8 mouse cellular contexts compared by ENCODE assay signal in genomic region chr4:43406162-43406971, GRCm38 (mm10). TPM values are rescaled to one million over a fixed set of nuclear protein-coding genes. Genes with fewer than 3 reads are reported as not detected.
DNase-seq lines count a peak whose midpoint lies in the region; ATAC-seq and TF ChIP-seq lines count a peak whose summit lies in the region.

No protein-coding gene starts in this region.

- no peak for TF ChIP-seq EP300 in MEL (IDR thresholded peaks at IDR 0.05; ENCODE audit: low read depth in 1 of 2, low read length in 2 of 2)
- TF ChIP-seq EP300 in lung, postnatal 0 days (IDR thresholded peaks at IDR 0.05), result peak; percentile 89

- no peak for TF ChIP-seq POLR2A in MEL (IDR thresholded peaks at IDR 0.05; ENCODE audit: control insufficient read depth in 1 of 2, insufficient read depth in 1 of 2, low read depth in 1 of 2, low read length in 2 of 2, poor library complexity in 1 of 2)

- no peaks in the 10 kb centered on the region for H3K4me1 ChIP-seq in MEL (ENCODE audit: control insufficient read depth in 1 of 2, insufficient read depth in 2 of 2, low read length in 2 of 2)
- H3K4me1 ChIP-seq in hindbrain, embryonic 11.5 days (replicated peaks; ENCODE audit: control insufficient read depth, insufficient read depth, low read length), result peaks cover 4% of the 10 kb centered on the region; the same call in 1 of the 2 replicates
- H3K4me1 ChIP-seq in lung, postnatal 0 days (ENCODE audit: insufficient read depth, low read depth, low read length), result peaks cover 30% of the 10 kb centered on the region

- TF ChIP-seq CTCF in MEL (IDR thresholded peaks at IDR 0.05 in 2 of 3, conservative IDR thresholded peaks at IDR 0.05 in 1 of 3; ENCODE audit: control insufficient read depth in 1 of 3, insufficient read depth in 1 of 3, low read depth in 2 of 3, low read length in 3 of 3, poor library complexity in 1 of 3, severe bottlenecking in 1 of 3), result peak in 2 of 3 experiments; percentile 4 to 5; a peak in 2 of 6 replicates
- TF ChIP-seq CTCF in lung, postnatal 0 days (IDR thresholded peaks at IDR 0.05), result peak; percentile 84

- peak; percentile 95 for ATAC-seq in hindbrain, embryonic 11.5 days (ENCODE audit: low FRiP score)
- ATAC-seq in lung, postnatal 0 days, result peak; percentile 95

- H3K4me2 ChIP-seq in hindbrain, embryonic 11.5 days (replicated peaks; ENCODE audit: low read depth, low read length), result peak overlapping the region; percentile 58
- H3K4me2 ChIP-seq in lung, postnatal 0 days (replicated peaks; ENCODE audit: low read depth, low read length), result peak overlapping the region; percentile 62

- no peaks in the 10 kb centered on the region for H3K27me3 ChIP-seq in MEL (ENCODE audit: control insufficient read depth in 1 of 2, insufficient read depth in 2 of 2, low read length in 2 of 2)
- no peaks in the 10 kb centered on the region for H3K27me3 ChIP-seq in hindbrain, embryonic 11.5 days (ENCODE audit: control insufficient read depth, insufficient read depth, low read length)
- H3K27me3 ChIP-seq in lung, postnatal 0 days (replicated peaks; ENCODE audit: insufficient read depth, low read length), result no peaks in the 10 kb centered on the region

- no peak overlapping the region for H3K9ac ChIP-seq in MEL (ENCODE audit: control insufficient read depth, low read depth, low read length, poor library complexity, severe bottlenecking)
- H3K9ac ChIP-seq in hindbrain, embryonic 11.5 days (ENCODE audit: low read depth, low read length), result peak overlapping the region; percentile 84
- H3K9ac ChIP-seq in lung, postnatal 0 days (replicated peaks; ENCODE audit: low read depth), result peak overlapping the region; percentile 41

- no peak for TF ChIP-seq RAD21 in MEL (IDR thresholded peaks at IDR 0.05; ENCODE audit: low read depth, low read length)

- no peak overlapping the region for H3K27ac ChIP-seq in MEL (ENCODE audit: control insufficient read depth, low read depth, low read length)
- peak overlapping the region; percentile 87 for H3K27ac ChIP-seq in hindbrain, embryonic 11.5 days (ENCODE audit: low read depth, low read length)
- peak overlapping the region; percentile 96 for H3K27ac ChIP-seq in lung, postnatal 0 days (ENCODE audit: low read length)

- DNase-seq in MEL (ENCODE audit: low read depth, low spot score), result no peak
- peak; percentile 86 to 88 for DNase-seq in cerebellum, postnatal 10 days
- peak; percentile 64 for DNase-seq in frontal cortex, postnatal 14 days (ENCODE audit: low spot score in 2 of 2)
- peak; percentile 89 for DNase-seq in hindbrain, embryonic 11.5 days (ENCODE audit: low spot score)
- peak; percentile 59 to 80 for DNase-seq in layer of hippocampus, postnatal 14 days (ENCODE audit: low spot score in 2 of 2)
- peak; percentile 98 for DNase-seq in lung, postnatal 0 days (ENCODE audit: low spot score)
- peak; percentile 80 for DNase-seq in right cerebral cortex, adult 18-20 months
- DNase-seq in spleen, adult 12 weeks (ENCODE audit: low spot score), result no peak

- WGBS in hindbrain, embryonic 11.5 days, result 1% methylated on average over 28 of the region's 28 CpGs
- 3% methylated on average over 26 of the region's 28 CpGs for WGBS in lung, postnatal 0 days

- H3K36me3 ChIP-seq in MEL (ENCODE audit: control insufficient read depth in 1 of 2, insufficient read depth in 2 of 2, low read length in 2 of 2), result no peaks in the 10 kb centered on the region
- H3K36me3 ChIP-seq in hindbrain, embryonic 11.5 days (ENCODE audit: control insufficient read depth, insufficient read depth, low read length), result no peaks in the 10 kb centered on the region
- H3K36me3 ChIP-seq in lung, postnatal 0 days (ENCODE audit: insufficient read depth, low read length), result no peaks in the 10 kb centered on the region

- H3K9me3 ChIP-seq in MEL (replicated peaks; ENCODE audit: insufficient read depth, low read length), result no peaks in the 10 kb centered on the region
- no peaks in the 10 kb centered on the region for H3K9me3 ChIP-seq in hindbrain, embryonic 11.5 days (ENCODE audit: control insufficient read depth, low read length)
- H3K9me3 ChIP-seq in lung, postnatal 0 days (ENCODE audit: low read length), result no peaks in the 10 kb centered on the region

- no peak overlapping the region for H3K4me3 ChIP-seq in MEL (ENCODE audit: control insufficient read depth in 1 of 2, insufficient read depth in 1 of 2, low read depth in 2 of 2, low read length in 2 of 2)
- H3K4me3 ChIP-seq in hindbrain, embryonic 11.5 days (ENCODE audit: low read depth, low read length), result peak overlapping the region; percentile 48
- peak overlapping the region; percentile 41 for H3K4me3 ChIP-seq in lung, postnatal 0 days (ENCODE audit: low read depth, low read length)

- H3K79me2 ChIP-seq in MEL (ENCODE audit: control insufficient read depth, insufficient read depth, low read length, poor library complexity), result no peaks in the 10 kb centered on the region

TF ChIP-seq in MEL, 35 proteins besides CTCF, POLR2A, EP300 and RAD21:
- no peak for TF ChIP-seq NRF1 (IDR thresholded peaks at IDR 0.05; ENCODE audit: insufficient read depth, low read depth, low read length, poor library complexity, severe bottlenecking)
- no peak for TF ChIP-seq ZC3H11A (IDR thresholded peaks at IDR 0.05; ENCODE audit: low read depth, low read length)
- TF ChIP-seq CHD2 (IDR thresholded peaks at IDR 0.05; ENCODE audit: low read length), result no peak
- no peak for TF ChIP-seq SIN3A (IDR thresholded peaks at IDR 0.05; ENCODE audit: low read length)
- TF ChIP-seq GATA1 (IDR thresholded peaks at IDR 0.05; ENCODE audit: low read depth, low read length), result no peak
- TF ChIP-seq SMC3 (IDR thresholded peaks at IDR 0.05; ENCODE audit: low read depth, low read length), result no peak
- TF ChIP-seq USF1 (IDR thresholded peaks at IDR 0.05; ENCODE audit: low read depth, low read length), result no peak
- no peak for TF ChIP-seq JUND (IDR thresholded peaks at IDR 0.05; ENCODE audit: low read depth, low read length)
- TF ChIP-seq ELF1 (IDR thresholded peaks at IDR 0.05; ENCODE audit: low read depth, low read length), result no peak
- TF ChIP-seq MEF2A (IDR thresholded peaks at IDR 0.05; ENCODE audit: extremely low read depth, insufficient replicate concordance, low read depth, low read length, poor library complexity, severe bottlenecking), result no peak
- no peak for TF ChIP-seq UBTF (IDR thresholded peaks at IDR 0.05; ENCODE audit: borderline replicate concordance, insufficient read depth, low read depth, low read length)
- TF ChIP-seq E2F4 (IDR thresholded peaks at IDR 0.05; ENCODE audit: borderline replicate concordance, low read depth, low read length), result no peak
- TF ChIP-seq ZMIZ1 (IDR thresholded peaks at IDR 0.05; ENCODE audit: low read depth, low read length), result no peak
- no peak for TF ChIP-seq USF2 (IDR thresholded peaks at IDR 0.05; ENCODE audit: borderline replicate concordance in 1 of 2, insufficient read depth in 1 of 2, low read depth in 1 of 2, low read length in 2 of 2)
- TF ChIP-seq MAZ (IDR thresholded peaks at IDR 0.05; ENCODE audit: low read depth, low read length), result no peak
TF ChIP-seq in MEL: peak in this region for 0.

RNA-seq across cellular contexts. Expression of gene Fam166b, which starts 22.6 kb away (rescaled TPM):
- total RNA-seq in MEL (2012; rRNA removed), result not detected in 2 replicates
- polyA plus RNA-seq in MEL (2012; ENCODE audit: insufficient read depth in 1 of 2, insufficient read length in 2 of 2, low read depth in 1 of 2, low replicate concordance in 2 of 2, missing spikeins in 1 of 2), result not detected
- polyA plus RNA-seq in hindbrain, embryonic 11.5 days (2014; fragmentation: Nextera tagmentation; extraction: Ambion mirVana), result 0.26 and 0.70 TPM in 2 replicates
- total RNA-seq in layer of hippocampus, postnatal 14 days (2021), result 1 to 10 TPM in 1 of 2 experiments, under 1 TPM in 1; 0.76 to 2.4 TPM
- polyA plus RNA-seq in lung, postnatal 0 days (2015; fragmentation: Nextera tagmentation; extraction: Ambion mirVana), result 4.6 and 6.8 TPM in 2 replicates

RNA-seq across cellular contexts. Expression of gene Rusc2, which starts 24.6 kb away (rescaled TPM):
- total RNA-seq in MEL (2012; rRNA removed), result 2.4 and 4.7 TPM in 2 replicates
- 1 to 10 TPM in 1 of 2 experiments, not detected in 1; 7.3 TPM for polyA plus RNA-seq in MEL (2012; ENCODE audit: insufficient read depth in 1 of 2, insufficient read length in 2 of 2, low read depth in 1 of 2, low replicate concordance in 2 of 2, missing spikeins in 1 of 2)
- polyA plus RNA-seq in hindbrain, embryonic 11.5 days (2014; fragmentation: Nextera tagmentation; extraction: Ambion mirVana), result 15.8 and 19.1 TPM in 2 replicates
- total RNA-seq in layer of hippocampus, postnatal 14 days (2021), result 100 to 1,000 TPM; 127 to 145 TPM
- polyA plus RNA-seq in lung, postnatal 0 days (2015; fragmentation: Nextera tagmentation; extraction: Ambion mirVana), result 22.2 and 23.4 TPM in 2 replicates

RNA-seq across cellular contexts. Expression of gene Tesk1, which starts 35.4 kb away (rescaled TPM):
- total RNA-seq in MEL (2012; rRNA removed), result 7.6 and 9.1 TPM in 2 replicates
- 10 to 100 TPM in 1 of 2 experiments, not detected in 1; 24.6 TPM for polyA plus RNA-seq in MEL (2012; ENCODE audit: insufficient read depth in 1 of 2, insufficient read length in 2 of 2, low read depth in 1 of 2, low replicate concordance in 2 of 2, missing spikeins in 1 of 2)
- 9.1 and 10.1 TPM in 2 replicates for polyA plus RNA-seq in hindbrain, embryonic 11.5 days (2014; fragmentation: Nextera tagmentation; extraction: Ambion mirVana)
- 10 to 100 TPM; 63.0 to 64.4 TPM for total RNA-seq in layer of hippocampus, postnatal 14 days (2021)
- polyA plus RNA-seq in lung, postnatal 0 days (2015; fragmentation: Nextera tagmentation; extraction: Ambion mirVana), result 7.3 and 8.0 TPM in 2 replicates

RNA-seq across cellular contexts. Expression of gene Cd72, which starts 48.1 kb away (rescaled TPM):
- 0.52 and 1.3 TPM in 2 replicates for total RNA-seq in MEL (2012; rRNA removed)
- polyA plus RNA-seq in MEL (2012; ENCODE audit: insufficient read depth in 1 of 2, insufficient read length in 2 of 2, low read depth in 1 of 2, low replicate concordance in 2 of 2, missing spikeins in 1 of 2), result 1 to 10 TPM in 1 of 2 experiments, not detected in 1; 2.4 TPM
- polyA plus RNA-seq in hindbrain, embryonic 11.5 days (2014; fragmentation: Nextera tagmentation; extraction: Ambion mirVana), result 3.0 and 3.7 TPM in 2 replicates
- total RNA-seq in layer of hippocampus, postnatal 14 days (2021), result not detected
- 2.7 and 3.1 TPM in 2 replicates for polyA plus RNA-seq in lung, postnatal 0 days (2015; fragmentation: Nextera tagmentation; extraction: Ambion mirVana)

Comparison
In these comparisons a context has a peak if more than half of its experiments do, and no peak if none do; other contexts are left out.
1. DNase-seq: peak in cerebellum, postnatal 10 days (2 of 2), frontal cortex, postnatal 14 days (2 of 2), hindbrain, embryonic 11.5 days (single experiment), layer of hippocampus, postnatal 14 days (2 of 2), lung, postnatal 0 days (single experiment) and right cerebral cortex, adult 18-20 months (single experiment); none in MEL (single experiment) and spleen, adult 12 weeks (single experiment).
2. H3K4me3 ChIP-seq: peak in hindbrain, embryonic 11.5 days (single experiment) and lung, postnatal 0 days (single experiment); none in MEL (0 of 2).